Mouse (Mus musculus) olfactory bulb, adult 2 months (tissue): ENCODE measurements around the gene Tekt4.

Experiments used
- CTCF ChIP-seq: fragments of 200-500 bp; IDR thresholded peaks from 2 replicates; pipeline ENCODE4 v1.5.1; 2012; ENCODE audit warnings: low read depth, mild to moderate bottlenecking, low read length, moderate library complexity; ENCODE audit not compliant: insufficient read depth
- POLR2A ChIP-seq: fragments of 200-500 bp; IDR thresholded peaks from 2 replicates; pipeline ENCODE4 v1.6.1; 2012; ENCODE audit warnings: mild to moderate bottlenecking, low read depth, low read length, moderate library complexity; ENCODE audit not compliant: insufficient read depth

DNA sequence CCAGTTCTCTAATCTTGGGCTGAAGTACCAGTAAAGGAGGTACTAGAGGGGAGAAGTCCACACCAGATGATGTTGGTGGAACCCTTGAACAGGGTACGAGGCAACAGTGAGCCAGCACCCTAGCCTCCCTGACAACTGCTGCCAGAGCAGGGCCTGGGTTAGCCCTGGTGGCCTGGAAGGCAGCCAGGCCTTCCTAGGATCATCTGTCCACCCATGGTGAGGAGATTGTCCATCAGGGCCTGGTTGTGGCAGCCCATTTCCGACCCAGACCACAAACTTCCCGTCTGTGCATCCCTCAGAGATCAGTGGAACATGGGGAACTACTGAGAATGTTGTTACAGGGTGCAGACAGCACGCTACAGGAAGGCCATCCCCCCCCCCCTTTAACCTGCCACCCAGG lies 48.2 kb downstream of the Tekt4 start:
- TF ChIP-seq CTCF (no peak), POLR2A (no peak)
